In the genomic region with DNA sequence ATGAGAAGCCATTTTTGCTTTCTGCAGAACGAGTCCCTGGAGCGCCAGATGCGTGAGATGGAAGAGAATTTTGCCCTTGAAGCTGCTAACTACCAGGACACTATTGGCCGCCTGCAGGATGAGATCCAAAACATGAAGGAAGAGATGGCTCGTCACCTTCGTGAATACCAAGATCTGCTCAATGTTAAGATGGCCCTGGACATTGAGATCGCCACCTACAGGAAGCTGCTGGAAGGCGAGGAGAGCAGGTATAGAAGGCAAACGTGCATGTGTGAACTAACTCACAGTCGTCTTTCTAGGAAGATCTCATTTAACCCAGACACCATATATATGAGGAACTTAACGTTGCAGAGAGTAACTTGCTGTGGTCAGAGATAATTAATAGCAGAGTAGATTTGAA, we compare ENCODE assay signal across 7 mouse cellular contexts. TPM values are rescaled to one million over a fixed set of nuclear protein-coding genes. Genes with fewer than 3 reads are reported as not detected.
DNase-seq lines count a peak whose midpoint lies in the region; ATAC-seq and TF ChIP-seq lines count a peak whose summit lies in the region.

No protein-coding gene starts in this region.

- H3K9ac ChIP-seq in kidney, postnatal 0 days (ENCODE audit: low read depth, low read length), result no peak overlapping the region
- H3K9ac ChIP-seq in kidney, embryonic 14.5 days (ENCODE audit: low read depth, low read length), result no peak overlapping the region

- H3K4me3 ChIP-seq in kidney, postnatal 0 days (replicated peaks; ENCODE audit: low read depth, low read length), result no peak overlapping the region
- no peak overlapping the region for H3K4me3 ChIP-seq in kidney, embryonic 14.5 days (ENCODE audit: low read length)

- DNase-seq in kidney, postnatal 0 days (ENCODE audit: low spot score), result no peak
- peak; percentile 33 for DNase-seq in T-cell, adult 2 months (ENCODE audit: low spot score)
- DNase-seq in right cerebral cortex, postnatal 14 days, result no peak
- no peak for DNase-seq in cerebellum, adult 9-11 months

- H3K9me3 ChIP-seq in kidney, postnatal 0 days (replicated peaks; ENCODE audit: low read length), result no peaks in the 10 kb centered on the region
- no peaks in the 10 kb centered on the region for H3K9me3 ChIP-seq in kidney, embryonic 14.5 days (ENCODE audit: control insufficient read depth, low read length)

- peaks cover 17% of the 10 kb centered on the region; the same call in 1 of the 2 replicates for H3K36me3 ChIP-seq in kidney, postnatal 0 days (ENCODE audit: insufficient read depth, low read length)
- H3K36me3 ChIP-seq in kidney, embryonic 14.5 days (ENCODE audit: control insufficient read depth, insufficient read depth, low read length), result peaks cover 43% of the 10 kb centered on the region

- no peak for ATAC-seq in kidney, postnatal 0 days (replicated peaks; ENCODE audit: low FRiP score, low read depth)
- no peak for ATAC-seq in kidney, embryonic 14.5 days (ENCODE audit: low FRiP score, low TSS enrichment)
- peak; percentile 27 for ATAC-seq in CD4-positive, CD25-positive, alpha-beta regulatory T cell, adult 4 months
- ATAC-seq in megakaryocyte progenitor cell, adult 5-6 weeks (replicated peaks; ENCODE audit: poor library complexity), result peak; percentile 49

- peak; percentile 57 for TF ChIP-seq CTCF in kidney, postnatal 0 days (IDR thresholded peaks at IDR 0.05; ENCODE audit: low read depth)

- H3K27ac ChIP-seq in kidney, postnatal 0 days, result no peak overlapping the region
- H3K27ac ChIP-seq in kidney, embryonic 14.5 days (ENCODE audit: low read depth, low read length), result no peak overlapping the region

- WGBS in kidney, postnatal 0 days, result 72% methylated on average over 11 of the region's 11 CpGs
- WGBS in kidney, embryonic 14.5 days, result 74% methylated on average over 11 of the region's 11 CpGs

- H3K4me1 ChIP-seq in kidney, postnatal 0 days (replicated peaks; ENCODE audit: insufficient read depth, low read length), result no peaks in the 10 kb centered on the region
- H3K4me1 ChIP-seq in kidney, embryonic 14.5 days (ENCODE audit: control insufficient read depth, insufficient read depth, low read length), result peaks cover 4% of the 10 kb centered on the region; the same call in 1 of the 2 replicates

- H3K4me2 ChIP-seq in kidney, postnatal 0 days (ENCODE audit: low read length), result no peak overlapping the region
- H3K4me2 ChIP-seq in kidney, embryonic 14.5 days (replicated peaks; ENCODE audit: low read depth, low read length), result no peak overlapping the region

- no peaks in the 10 kb centered on the region for H3K27me3 ChIP-seq in kidney, postnatal 0 days (ENCODE audit: insufficient read depth, low read length)
- H3K27me3 ChIP-seq in kidney, embryonic 14.5 days (ENCODE audit: control insufficient read depth, insufficient read depth, low read length), result no peaks in the 10 kb centered on the region

RNA-seq across cellular contexts. Expression of gene Vim, which starts 6.3 kb away (rescaled TPM):
- 414 and 447 TPM in 2 replicates for polyA plus RNA-seq in kidney, postnatal 0 days (2015; fragmentation: Nextera tagmentation; extraction: Ambion mirVana)
- 430 and 475 TPM in 2 replicates for polyA plus RNA-seq in kidney, embryonic 14.5 days (2014; fragmentation: Nextera tagmentation; extraction: Ambion mirVana)
- 100 to 1,000 TPM; 335 to 360 TPM for polyA plus RNA-seq in CD4-positive, CD25-positive, alpha-beta regulatory T cell, adult 4 months (2017; shearing (Covaris generic))
- total RNA-seq in megakaryocyte progenitor cell, adult 5-6 weeks (2015), result 816 and 1,066 TPM in 2 replicates
- 743 and 949 TPM in 2 replicates for total RNA-seq in megakaryocyte progenitor cell, adult 5-6 weeks (2017)

RNA-seq across cellular contexts. Expression of gene Trdmt1, which starts 35.5 kb away (rescaled TPM):
- 12.6 and 14.0 TPM in 2 replicates for polyA plus RNA-seq in kidney, postnatal 0 days (2015; fragmentation: Nextera tagmentation; extraction: Ambion mirVana)
- polyA plus RNA-seq in kidney, embryonic 14.5 days (2014; fragmentation: Nextera tagmentation; extraction: Ambion mirVana), result 12.8 and 16.3 TPM in 2 replicates
- 10 to 100 TPM; 12.1 to 19.1 TPM for polyA plus RNA-seq in CD4-positive, CD25-positive, alpha-beta regulatory T cell, adult 4 months (2017; shearing (Covaris generic))
- 13.9 and 14.4 TPM in 2 replicates for total RNA-seq in megakaryocyte progenitor cell, adult 5-6 weeks (2015)
- total RNA-seq in megakaryocyte progenitor cell, adult 5-6 weeks (2017), result 16.4 and 17.7 TPM in 2 replicates

Comparison
In these comparisons a context has a peak if more than half of its experiments do, and no peak if none do; other contexts are left out.
1. ATAC-seq: peak in CD4-positive, CD25-positive, alpha-beta regulatory T cell, adult 4 months (single experiment) and megakaryocyte progenitor cell, adult 5-6 weeks (single experiment); none in kidney, postnatal 0 days (single experiment) and kidney, embryonic 14.5 days (single experiment).